Mouse (Mus musculus) midbrain, embryonic 16.5 days (tissue): ENCODE data around the gene Myo1e. TPM values are rescaled to one million over a fixed set of nuclear protein-coding genes. Genes with fewer than 3 reads are reported as not detected.

ENCODE experiments used
- ATAC-seq: fragments of 200-750 bp; cut with Nextera tagmentation; 2 replicates; pipeline ENCODE4 v1.8.0; 2017; ENCODE audit warnings: moderate TSS enrichment
- H3K27ac ChIP-seq: fragments of 300-500 bp; sonication (generic); 2 replicates; pipeline ENCODE4 v1.5.1; 2014; ENCODE audit warnings: mild to moderate bottlenecking, low read length, mixed read lengths
- H3K27me3 ChIP-seq: fragments of 300-500 bp; sonication (generic); 2 replicates; pipeline ENCODE4 v1.6.1; 2014; ENCODE audit warnings: low read depth, low read length, mixed read lengths; ENCODE audit not compliant: control insufficient read depth, insufficient read depth
- H3K36me3 ChIP-seq: fragments of 300-500 bp; sonication (generic); 2 replicates; pipeline ENCODE4 v1.6.1; 2014; ENCODE audit warnings: mild to moderate bottlenecking, low read length, moderate library complexity, mixed read lengths; ENCODE audit not compliant: control insufficient read depth, insufficient read depth
- H3K4me1 ChIP-seq: fragments of 300-500 bp; sonication (generic); 2 replicates; pipeline ENCODE4 v1.6.1; 2014; ENCODE audit warnings: mild to moderate bottlenecking, low read length, mixed read lengths; ENCODE audit not compliant: control insufficient read depth, insufficient read depth
- H3K4me2 ChIP-seq: fragments of 300-500 bp; sonication (generic); 2 replicates; pipeline ENCODE4 v1.6.1; 2014; ENCODE audit warnings: mild to moderate bottlenecking, low read length, mixed read lengths
- H3K4me3 ChIP-seq: fragments of 300-500 bp; sonication (generic); 2 replicates; pipeline ENCODE4 v1.5.1; 2014; ENCODE audit warnings: low read depth, mild to moderate bottlenecking, low read length, moderate library complexity, mixed read lengths
- H3K9ac ChIP-seq: fragments of 300-500 bp; sonication (generic); 2 replicates; pipeline ENCODE4 v1.6.1; 2014; ENCODE audit warnings: low read depth, low read length, mixed read lengths
- H3K9me3 ChIP-seq: fragments of 300-500 bp; sonication (generic); replicated peaks from 2 replicates; pipeline ENCODE4 v1.6.1; 2014; ENCODE audit warnings: mild to moderate bottlenecking, low read length, mixed read lengths; ENCODE audit not compliant: control insufficient read depth, poor library complexity, severe bottlenecking
- WGBS: fragments of 180-500 bp; shearing (Covaris S2); extraction: QIAGEN DNeasy Blood & Tissue Kit; methylation state at CpG from one replicate; pipeline ENCODE4 v1.1.7; 2014; 5-methylcytosine and 5-hydroxymethylcytosine counted together
- polyA plus RNA-seq: library from polyadenylated mRNA; unstranded; fragments of >200 nt; fragmentation: Nextera tagmentation; extraction: Ambion mirVana; gene quantifications from 2 replicates; pipeline ENCODE4 v1.2.1, GENCODE M21; 2015

Myo1e gene
- polyA plus RNA-seq, 1 experiment from 2014 or later = 6.5 TPM

GRCm38 (mm10) chr9:70211638-70212037 lies 4.5 kb downstream of the Myo1e start:
- no peak for ATAC-seq
- H3K27ac ChIP-seq = no peak overlapping the region
- 83% methylated on average over 14 of the region's 14 CpGs for WGBS

GRCm38 (mm10) chr9:70216517-70216916 lies 9.4 kb downstream of the Myo1e start:
- WGBS = 83% methylated on average over 6 of the region's 6 CpGs
- Histone ChIP-seq H3K9ac (no peak overlapping the region), H3K4me3 (no peak overlapping the region), H3K4me2 (no peak overlapping the region), H3K27ac (no peak overlapping the region), H3K4me1 (no peaks in the 10 kb centered on the region), H3K36me3 (no peaks in the 10 kb centered on the region), H3K27me3 (no peaks in the 10 kb centered on the region), H3K9me3 (no peaks in the 10 kb centered on the region)
- no peak for ATAC-seq

More at GRCm38 (mm10) chr9:70211638-70212037, 4.5 kb downstream of the Myo1e start:
- Histone ChIP-seq H3K9me3 (no peaks in the 10 kb centered on the region), H3K27me3 (peaks cover 5% of the 10 kb centered on the region; the same call in 1 of the 2 replicates), H3K4me2 (no peak overlapping the region), H3K36me3 (no peaks in the 10 kb centered on the region), H3K9ac (no peak overlapping the region), H3K4me1 (peaks cover 10% of the 10 kb centered on the region), H3K4me3 (no peak overlapping the region)

DNA sequence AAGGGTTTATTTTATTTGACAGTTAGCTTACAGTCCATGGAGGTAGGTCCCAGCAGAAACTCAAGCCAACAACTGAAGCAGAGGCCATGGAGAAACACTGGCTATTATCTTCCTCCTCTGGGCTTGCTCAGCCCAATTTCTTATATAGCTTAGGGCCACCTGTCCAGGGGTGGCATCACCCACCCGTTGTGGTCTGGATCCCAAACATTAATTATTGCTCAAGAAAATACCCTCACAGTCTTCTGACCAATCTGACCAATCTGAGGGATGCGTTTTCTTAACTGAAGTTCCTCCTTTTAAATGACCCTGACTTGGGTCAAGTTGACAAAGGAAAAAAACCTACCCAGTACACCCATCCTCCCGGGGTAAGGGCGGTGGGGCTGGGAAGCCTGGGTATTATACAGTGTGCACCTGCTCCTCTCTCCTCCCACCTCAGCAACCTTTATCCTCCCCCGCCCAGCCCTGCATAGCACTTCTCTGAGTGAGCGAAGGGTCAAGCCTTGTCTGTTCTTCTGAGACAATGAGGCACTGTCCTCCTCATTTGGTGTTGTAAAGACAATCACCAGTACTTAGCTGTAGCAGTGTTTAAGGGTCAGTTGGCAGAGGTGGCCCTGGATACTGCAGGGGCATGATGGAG lies 12.3 kb downstream of the Myo1e start:
- no peaks in the 10 kb centered on the region for H3K9me3 ChIP-seq
- H3K4me2 ChIP-seq = no peak overlapping the region
- no peaks in the 10 kb centered on the region for H3K4me1 ChIP-seq
- no peak overlapping the region for H3K4me3 ChIP-seq
- no peaks in the 10 kb centered on the region for H3K36me3 ChIP-seq
- H3K27ac ChIP-seq = no peak overlapping the region
- WGBS = 77% methylated on average over 6 of the region's 6 CpGs
- no peak for ATAC-seq
- H3K27me3 ChIP-seq = no peaks in the 10 kb centered on the region
- no peak overlapping the region for H3K9ac ChIP-seq

DNA sequence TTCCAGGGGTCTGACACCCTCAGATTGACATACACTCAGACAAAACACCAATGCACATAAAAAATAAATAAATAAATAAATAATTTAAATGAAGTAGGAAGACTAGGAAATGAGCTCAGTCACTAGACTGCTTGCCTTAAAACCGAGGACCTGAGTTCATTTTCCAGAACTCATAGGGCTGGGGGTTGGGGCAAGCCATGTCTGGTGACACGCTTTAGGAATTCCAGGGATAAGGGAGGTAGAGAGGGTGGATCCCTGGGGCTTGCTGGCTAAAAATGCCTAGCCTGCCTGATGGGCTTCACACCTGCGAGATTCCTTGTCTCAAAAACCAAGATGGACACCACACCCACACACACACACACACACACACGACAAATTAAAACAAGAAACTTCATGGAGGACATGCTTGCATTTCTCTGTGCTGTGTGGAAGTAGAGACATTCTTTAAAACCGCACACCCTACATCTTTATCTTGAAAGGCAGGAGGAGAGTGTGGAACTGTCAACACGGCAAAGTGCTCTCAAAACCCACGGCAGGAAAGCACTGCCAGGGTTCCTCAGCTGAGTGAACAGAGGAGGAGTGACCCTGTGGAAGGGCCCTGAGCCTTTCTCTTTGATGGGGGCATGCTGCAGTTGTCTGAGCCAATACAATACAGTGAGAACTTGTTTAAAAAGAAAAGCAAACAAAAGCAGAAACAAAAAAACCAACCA lies 13.5 kb downstream of the Myo1e start:
- H3K4me3 ChIP-seq = no peak overlapping the region
- no peak overlapping the region for H3K27ac ChIP-seq
- 74% methylated on average over 7 of the region's 7 CpGs for WGBS
- H3K27me3 ChIP-seq = no peaks in the 10 kb centered on the region
- H3K4me1 ChIP-seq = no peaks in the 10 kb centered on the region
- no peaks in the 10 kb centered on the region for H3K9me3 ChIP-seq
- no peaks in the 10 kb centered on the region for H3K36me3 ChIP-seq
- no peak overlapping the region for H3K4me2 ChIP-seq
- no peak for ATAC-seq
- H3K9ac ChIP-seq = no peak overlapping the region

DNA sequence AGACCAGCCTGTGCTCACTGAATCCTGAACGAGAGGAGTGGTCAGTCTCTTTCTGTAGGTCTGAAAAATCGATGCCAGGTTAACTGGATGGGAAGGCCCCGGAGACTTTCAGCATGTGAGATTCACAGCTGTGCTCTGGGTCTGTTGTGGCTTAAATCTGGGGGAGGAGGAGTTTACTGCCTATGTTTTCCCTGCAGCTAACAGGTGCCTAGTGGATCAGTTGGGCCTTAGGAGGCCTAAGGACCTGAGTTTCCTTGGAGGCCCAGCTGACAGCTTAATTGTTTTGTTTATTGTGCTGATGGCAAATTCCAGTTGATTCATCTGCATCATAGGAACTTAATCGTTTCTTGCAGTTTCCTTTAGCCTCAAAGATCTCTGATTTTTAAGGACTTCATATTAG lies 16.0 kb downstream of the Myo1e start:
- Histone ChIP-seq H3K27me3 (no peaks in the 10 kb centered on the region), H3K4me1 (no peaks in the 10 kb centered on the region), H3K9ac (no peak overlapping the region), H3K4me2 (no peak overlapping the region), H3K36me3 (no peaks in the 10 kb centered on the region), H3K4me3 (no peak overlapping the region), H3K9me3 (no peaks in the 10 kb centered on the region), H3K27ac (no peak overlapping the region)
- ATAC-seq = no peak
- WGBS = 86% methylated on average over 4 of the region's 4 CpGs

GRCm38 (mm10) chr9:70224046-70224445 lies 16.9 kb downstream of the Myo1e start:
- no peaks in the 10 kb centered on the region for H3K4me1 ChIP-seq
- no peak overlapping the region for H3K27ac ChIP-seq
- no peak for ATAC-seq
- no peak overlapping the region for H3K4me3 ChIP-seq
- no peak overlapping the region for H3K4me2 ChIP-seq
- 84% methylated on average over 4 of the region's 4 CpGs for WGBS
- no peaks in the 10 kb centered on the region for H3K9me3 ChIP-seq
- no peaks in the 10 kb centered on the region for H3K36me3 ChIP-seq
- no peaks in the 10 kb centered on the region for H3K27me3 ChIP-seq
- no peak overlapping the region for H3K9ac ChIP-seq

GRCm38 (mm10) chr9:70226359-70226758 lies 19.2 kb downstream of the Myo1e start:
- Histone ChIP-seq H3K27ac (no peak overlapping the region), H3K4me2 (no peak overlapping the region), H3K27me3 (no peaks in the 10 kb centered on the region), H3K4me3 (no peak overlapping the region), H3K9ac (no peak overlapping the region), H3K4me1 (no peaks in the 10 kb centered on the region), H3K9me3 (no peaks in the 10 kb centered on the region), H3K36me3 (no peaks in the 10 kb centered on the region)
- no peak for ATAC-seq
- WGBS = 92% methylated on average over 4 of the region's 4 CpGs

DNA sequence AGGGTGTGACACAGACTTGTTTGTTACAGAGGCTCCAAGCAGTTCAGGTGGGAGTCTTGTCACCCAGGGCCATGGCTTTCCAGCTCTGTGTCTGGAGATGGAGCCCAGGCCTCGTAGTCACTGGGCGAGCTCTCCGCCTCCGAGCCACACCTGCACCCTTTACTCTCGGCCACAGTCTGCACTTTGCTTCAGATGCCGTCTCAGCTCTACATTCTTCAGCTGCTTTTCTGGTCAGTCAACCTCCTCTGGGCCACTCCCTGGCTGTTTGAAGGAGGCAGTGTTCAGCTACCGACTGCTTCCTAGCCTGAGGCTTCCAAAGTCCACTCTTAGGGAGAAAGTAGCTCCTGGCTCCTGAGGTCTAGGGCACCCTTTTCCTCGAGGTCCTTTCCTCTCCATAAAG lies 22.7 kb downstream of the Myo1e start:
- ATAC-seq = no peak
- Histone ChIP-seq H3K27me3 (no peaks in the 10 kb centered on the region), H3K4me1 (no peaks in the 10 kb centered on the region), H3K36me3 (no peaks in the 10 kb centered on the region), H3K27ac (no peak overlapping the region), H3K9ac (no peak overlapping the region), H3K4me3 (no peak overlapping the region), H3K4me2 (no peak overlapping the region), H3K9me3 (no peaks in the 10 kb centered on the region)
- 87% methylated on average over 8 of the region's 8 CpGs for WGBS
